Mouse (Mus musculus) erythroblast, embryonic 14.5 days (primary cell): ENCODE data around the gene Rnf187. TPM values are rescaled to one million over a fixed set of nuclear protein-coding genes. Genes with fewer than 3 reads are reported as not detected.

Experiments used
- H3K27me3 ChIP-seq: 2 replicates; pipeline ENCODE4 v1.6.1; 2012; ENCODE audit warnings: inconsistent platforms; ENCODE audit not compliant: control insufficient read depth
- H3K36me3 ChIP-seq: 2 replicates; pipeline ENCODE4 v1.6.1; 2012; ENCODE audit warnings: mild to moderate bottlenecking, inconsistent platforms; ENCODE audit not compliant: control insufficient read depth
- H3K4me1 ChIP-seq: 2 replicates; pipeline ENCODE4 v1.6.1; 2012; ENCODE audit warnings: inconsistent platforms; ENCODE audit not compliant: control insufficient read depth
- H3K4me3 ChIP-seq: replicated peaks from 2 replicates; pipeline ENCODE3; 2012; ENCODE audit warnings: moderate library complexity, mild to moderate bottlenecking, inconsistent platforms
- H3K9me3 ChIP-seq: 2 replicates; pipeline ENCODE4 v1.6.1; 2012; ENCODE audit warnings: low read length, inconsistent platforms, mixed read lengths; ENCODE audit not compliant: control insufficient read depth
- GATA1 ChIP-seq: IDR thresholded peaks from 2 replicates; pipeline ENCODE4 v1.6.1; 2012; ENCODE audit warnings: low read length, inconsistent platforms, mixed read lengths
- TAL1 ChIP-seq: IDR thresholded peaks from 3 replicates; pipeline ENCODE4 v1.6.1; 2012; ENCODE audit warnings: low read length, inconsistent platforms, mixed read lengths
- polyA plus RNA-seq: library from polyadenylated mRNA; stranded (reverse); fragments of >175 nt; gene quantifications from 2 replicates; pipeline ENCODE4 v1.2.3, GENCODE M21; 2012

The Rnf187 gene
- polyA plus RNA-seq, 1 experiment: 75.1 TPM

- TF ChIP-seq GATA1 (no peak), TAL1 (no peak)
- no peaks in the 10 kb centered on the region for H3K27me3 ChIP-seq
- H3K9me3 ChIP-seq: no peaks in the 10 kb centered on the region
- peaks cover 59% of the 10 kb centered on the region for H3K4me1 ChIP-seq
- peak overlapping the region; percentile 70 for H3K4me3 ChIP-seq
- peaks cover 48% of the 10 kb centered on the region for H3K36me3 ChIP-seq
Measured at GRCm38 (mm10) chr11:58979183-58979582, 40.5 kb upstream of the Rnf187 start.

- Histone ChIP-seq H3K9me3 (no peaks in the 10 kb centered on the region), H3K27me3 (no peaks in the 10 kb centered on the region), H3K36me3 (peaks cover 43% of the 10 kb centered on the region), H3K4me1 (peaks cover 62% of the 10 kb centered on the region), H3K4me3 (peak overlapping the region; percentile 70)
- TF ChIP-seq TAL1 (no peak), GATA1 (no peak)
Measured at GRCm38 (mm10) chr11:58978706-58979030, 40.0 kb upstream of the Rnf187 start.

GRCm38 (mm10) chr11:58978027-58978705, 39.5 kb upstream of the Rnf187 start, which contains the start of gene Trim11:
TSS of gene Trim11 (plus strand) at chr11:58978093.
- TF ChIP-seq TAL1: no peak
- TF ChIP-seq GATA1: no peak
- Histone ChIP-seq H3K4me1 (peaks cover 62% of the 10 kb centered on the region), H3K9me3 (no peaks in the 10 kb centered on the region), H3K36me3 (peaks cover 40% of the 10 kb centered on the region), H3K4me3 (peak within 1 kb of the TSS; percentile 70), H3K27me3 (no peaks in the 10 kb centered on the region)

- Histone ChIP-seq H3K4me1 (peaks cover 62% of the 10 kb centered on the region), H3K27me3 (no peaks in the 10 kb centered on the region), H3K36me3 (peaks cover 35% of the 10 kb centered on the region), H3K4me3 (peak overlapping the region; percentile 70), H3K9me3 (no peaks in the 10 kb centered on the region)
- no peak for TF ChIP-seq GATA1
- TF ChIP-seq TAL1: no peak
Measured at GRCm38 (mm10) chr11:58977607-58978026, 38.9 kb upstream of the Rnf187 start.

GRCm38 (mm10) chr11:58977150-58977549, 38.4 kb upstream of the Rnf187 start:
- Histone ChIP-seq H3K4me1 (peaks cover 61% of the 10 kb centered on the region), H3K27me3 (no peaks in the 10 kb centered on the region), H3K4me3 (peak overlapping the region; percentile 70), H3K9me3 (no peaks in the 10 kb centered on the region), H3K36me3 (peaks cover 34% of the 10 kb centered on the region)
- TF ChIP-seq GATA1 (no peak), TAL1 (no peak)

- Histone ChIP-seq H3K36me3 (peaks cover 35% of the 10 kb centered on the region), H3K9me3 (no peaks in the 10 kb centered on the region), H3K4me1 (peaks cover 44% of the 10 kb centered on the region), H3K4me3 (no peak overlapping the region), H3K27me3 (no peaks in the 10 kb centered on the region)
- TF ChIP-seq GATA1: no peak
- no peak for TF ChIP-seq TAL1
Measured at GRCm38 (mm10) chr11:58974414-58974813, 35.7 kb upstream of the Rnf187 start.

GRCm38 (mm10) chr11:58971796-58972195, 33.1 kb upstream of the Rnf187 start:
- Histone ChIP-seq H3K27me3 (no peaks in the 10 kb centered on the region), H3K36me3 (peaks cover 40% of the 10 kb centered on the region), H3K4me1 (peaks cover 32% of the 10 kb centered on the region)

GRCm38 (mm10) chr11:58970831-58971530, 32.3 kb upstream of the Rnf187 start:
- no peaks in the 10 kb centered on the region for H3K9me3 ChIP-seq
- TF ChIP-seq GATA1 (no peak), TAL1 (no peak)
- no peak overlapping the region for H3K4me3 ChIP-seq
- H3K27me3 ChIP-seq: no peaks in the 10 kb centered on the region
- H3K4me1 ChIP-seq: peaks cover 30% of the 10 kb centered on the region
- peaks cover 40% of the 10 kb centered on the region for H3K36me3 ChIP-seq

More at GRCm38 (mm10) chr11:58971796-58972195, 33.1 kb upstream of the Rnf187 start:
- no peak for TF ChIP-seq TAL1
- TF ChIP-seq GATA1: no peak
- Histone ChIP-seq H3K4me3 (no peak overlapping the region), H3K9me3 (no peaks in the 10 kb centered on the region)

GRCm38 (mm10) chr11:58969659-58970058, 30.9 kb upstream of the Rnf187 start:
- H3K27me3 ChIP-seq: peaks cover 8% of the 10 kb centered on the region
- H3K9me3 ChIP-seq: no peaks in the 10 kb centered on the region
- TF ChIP-seq TAL1: no peak
- TF ChIP-seq GATA1: no peak
- no peak overlapping the region for H3K4me3 ChIP-seq
- peaks cover 22% of the 10 kb centered on the region for H3K4me1 ChIP-seq
- H3K36me3 ChIP-seq: peaks cover 39% of the 10 kb centered on the region
